Mouse (Mus musculus) monocyte, adult 5-6 weeks (primary cell): ENCODE measurements around the gene Daam2. TPM values are rescaled to one million over a fixed set of nuclear protein-coding genes. Genes with fewer than 3 reads are reported as not detected.

Source experiments
- ATAC-seq: fragments of 153-309, 156-312 bp; replicated peaks from 2 replicates; pipeline ENCODE4 v1.8.0; 2017; ENCODE audit warnings: mild to moderate bottlenecking; ENCODE audit not compliant: low TSS enrichment, insufficient number of reproducible peaks, severe bottlenecking, poor library complexity, low FRiP score
- total RNA-seq: library from RNA; stranded (forward); fragments of 200-1000, 200-491, 200-594 nt; gene quantifications from 3 replicates; pipeline ENCODE4 v1.2.3, GENCODE M21; 2017

The Daam2 gene
- total RNA-seq, 1 experiment from 2014 or later: 0.19 TPM

DNA sequence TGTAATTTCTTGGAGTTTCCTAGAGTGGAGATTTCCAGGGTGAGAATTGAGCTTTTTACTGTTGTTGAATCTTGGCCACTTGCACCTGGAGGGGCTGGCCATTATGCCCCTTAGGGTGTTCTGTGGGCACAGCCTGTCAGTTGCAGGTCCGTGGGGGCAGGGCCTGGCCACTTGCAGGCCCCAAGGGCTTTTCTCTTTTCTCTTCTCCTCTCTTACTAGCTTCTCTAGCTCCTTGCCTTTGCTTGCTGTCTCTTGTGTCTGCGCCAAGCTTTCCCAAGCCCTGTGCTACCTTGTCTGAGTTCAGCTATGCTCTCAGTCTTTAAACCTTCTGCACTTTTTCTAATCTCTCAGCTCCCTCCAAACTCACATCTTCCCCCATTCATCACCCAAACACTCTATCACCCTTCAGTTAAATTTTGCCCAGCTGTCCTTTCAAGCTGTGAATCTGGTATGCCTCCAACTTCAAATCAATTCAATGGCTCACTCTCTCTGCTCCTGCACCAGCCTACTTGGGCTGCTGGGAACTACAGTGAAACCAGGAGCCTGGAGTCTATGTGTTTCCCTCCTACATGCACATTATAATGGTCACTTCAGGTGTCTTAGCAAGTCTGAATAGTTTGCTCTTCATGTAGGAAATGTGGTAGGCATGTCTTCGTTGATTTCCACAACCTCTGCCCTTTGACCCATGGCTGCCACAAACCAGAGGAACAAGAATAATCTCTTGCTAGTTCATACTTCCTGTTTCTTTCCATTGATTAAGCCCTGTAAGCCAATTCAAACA, 141.7 kb downstream of the Daam2 start:
- ATAC-seq: 0 out of 2 replicates have a peak, but pooled peaks have one; percentile 34

DNA sequence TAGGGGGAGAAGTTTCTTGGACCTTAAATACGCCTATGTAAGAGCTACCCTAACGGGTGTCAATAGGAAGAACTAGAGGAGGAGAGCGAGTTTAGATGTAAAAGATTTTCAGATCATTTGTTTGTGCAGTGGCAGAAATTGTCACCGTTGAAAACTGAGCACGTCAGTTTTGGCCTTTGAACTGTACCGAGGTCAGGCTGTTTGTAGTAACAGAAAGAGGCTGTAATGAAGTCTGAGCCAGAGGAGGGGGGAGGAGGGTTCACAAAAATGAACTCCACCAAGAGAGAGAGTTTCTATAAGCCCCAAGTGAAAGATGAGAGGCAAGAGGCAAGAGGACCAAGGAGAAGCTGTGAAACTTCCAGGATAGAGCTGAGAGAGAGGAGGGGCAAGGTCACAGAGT, 144.3 kb downstream of the Daam2 start:
- no peak for ATAC-seq

DNA sequence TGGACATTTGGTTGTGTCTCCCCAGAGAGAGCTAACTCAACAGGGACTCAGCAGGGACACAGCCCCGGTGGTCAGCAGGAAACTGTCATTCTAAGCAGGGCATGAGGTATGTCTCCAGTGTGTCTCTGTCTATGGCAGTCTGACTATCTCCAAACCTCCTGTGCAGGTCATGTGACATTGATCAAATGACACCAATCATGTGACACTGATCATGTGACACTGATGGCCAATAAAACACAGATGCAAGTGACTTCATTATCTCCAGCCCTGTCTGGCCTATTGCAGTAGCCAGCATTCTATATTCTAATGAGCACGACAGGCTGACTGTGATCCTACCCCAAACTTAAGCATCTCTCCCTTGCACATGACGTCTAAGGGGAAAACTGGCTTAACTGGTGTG, 147.9 kb downstream of the Daam2 start:
- no peak for ATAC-seq

GRCm38 (mm10) chr17:49413554-49413953, 150.6 kb downstream of the Daam2 start:
- peak; percentile 57; the same call in 1 of the 2 replicates for ATAC-seq

- ATAC-seq: peak; percentile 69
Observed at GRCm38 (mm10) chr17:49412974-49413373, 151.2 kb downstream of the Daam2 start.

Other genes starting within 250 kb of the Daam2 start
- 15.6 to 19.8 TPM (median 19.3 TPM) in 3 replicates for gene Mocs1, start 136.0 kb downstream of the Daam2 start, total RNA-seq
- not detected in 3 replicates for gene Kif6, start 50.8 kb upstream of the Daam2 start, total RNA-seq